Mouse (Mus musculus) right cerebral cortex, postnatal 4 days (tissue): ENCODE results near the gene Kcnmb1.
A peak's percentile ranks its signal among the peaks of the same experiment; 100 is the strongest.

Source experiments
- DNase-seq: peaks from one replicate; pipeline ENCODE4 v3.0.0-alpha.2; 2022

Gene Kcnmb1

DNA sequence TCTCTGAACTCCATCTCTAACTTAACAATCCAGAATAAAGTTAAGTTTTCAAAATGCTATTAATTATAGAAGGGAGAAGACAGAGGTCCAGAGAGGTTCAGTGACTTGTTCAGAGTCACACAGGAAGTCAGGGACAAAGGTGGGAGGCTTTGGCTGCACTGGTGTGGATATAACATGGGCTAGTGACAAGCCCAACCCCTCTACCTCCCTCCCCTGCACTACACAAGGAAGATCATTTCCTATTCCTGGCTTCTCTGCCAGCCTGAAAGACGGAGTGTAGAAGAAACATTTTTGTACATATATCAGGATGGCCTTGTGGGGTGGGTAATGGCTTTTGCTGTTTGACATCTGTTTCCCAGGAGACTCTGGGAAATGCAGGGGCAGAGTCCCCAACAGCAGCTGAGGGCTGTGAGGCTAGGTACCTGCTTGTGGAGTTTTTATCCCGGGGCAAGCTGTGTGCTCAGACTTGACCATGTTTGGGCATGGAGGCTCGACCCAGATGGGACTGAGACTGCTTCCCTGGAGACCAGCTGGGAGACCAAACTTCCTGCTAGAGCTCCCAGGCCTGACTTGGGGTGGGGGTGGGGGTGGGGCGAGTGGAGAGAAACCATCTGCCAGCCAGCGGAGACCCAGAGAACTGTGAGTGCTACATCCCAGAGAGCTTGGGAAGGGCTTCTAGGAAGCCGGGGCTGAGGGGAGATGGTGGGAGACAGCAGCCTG, at the start of gene Kcnmb1:
Gene Kcnmb1 (plus strand): TSS at position 326 of the 720 bp plus-strand sequence.
- no peak for DNase-seq

GRCm38 (mm10) chr11:33913061-33913460, 49.8 kb upstream of the Kcnmb1 start:
- no peak for DNase-seq

DNA sequence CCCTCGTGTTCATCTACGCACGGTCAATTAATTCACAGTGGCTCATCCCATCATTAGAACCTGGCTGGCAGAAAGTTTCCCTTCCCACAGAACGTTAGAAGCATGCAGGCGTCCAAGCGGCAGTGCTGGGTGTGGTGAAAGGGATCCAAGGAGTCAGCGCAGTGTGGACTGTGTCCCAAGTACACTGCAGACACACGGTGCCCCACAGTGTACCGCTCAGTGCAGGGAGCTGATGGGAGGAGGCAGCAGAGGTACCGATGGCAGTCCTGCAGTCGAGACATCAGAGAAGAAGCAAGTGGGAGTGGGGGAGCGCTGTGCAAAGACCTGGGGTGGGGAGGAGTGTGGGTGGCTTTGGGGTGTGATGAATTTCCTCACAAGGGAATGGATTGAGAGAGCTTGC, 48.6 kb upstream of the Kcnmb1 start:
- no peak for DNase-seq

GRCm38 (mm10) chr11:33917574-33917973, 45.2 kb upstream of the Kcnmb1 start:
- DNase-seq = peak; percentile 90

- no peak for DNase-seq
Observed at GRCm38 (mm10) chr11:33918424-33918823, 44.4 kb upstream of the Kcnmb1 start.

DNA sequence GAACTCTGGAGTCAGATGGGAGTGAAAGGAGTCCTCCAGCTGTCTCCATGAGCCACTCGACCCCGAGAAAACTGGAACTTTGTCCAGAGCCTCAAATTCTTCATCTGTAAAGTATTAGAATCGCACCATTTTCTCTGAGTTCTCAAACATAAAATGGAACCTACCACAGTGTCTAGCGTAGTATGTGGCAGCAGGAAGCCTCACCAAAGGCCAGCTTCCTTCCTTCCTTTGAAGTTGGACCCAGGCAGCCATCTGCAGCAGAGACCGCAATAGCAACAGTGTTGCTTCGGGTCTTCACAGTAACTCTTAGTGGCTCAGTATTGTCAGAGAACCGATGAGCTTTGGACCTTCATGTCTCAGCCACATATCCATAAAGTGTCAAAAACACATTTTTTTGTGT, 43.0 kb upstream of the Kcnmb1 start:
- no peak for DNase-seq

DNA sequence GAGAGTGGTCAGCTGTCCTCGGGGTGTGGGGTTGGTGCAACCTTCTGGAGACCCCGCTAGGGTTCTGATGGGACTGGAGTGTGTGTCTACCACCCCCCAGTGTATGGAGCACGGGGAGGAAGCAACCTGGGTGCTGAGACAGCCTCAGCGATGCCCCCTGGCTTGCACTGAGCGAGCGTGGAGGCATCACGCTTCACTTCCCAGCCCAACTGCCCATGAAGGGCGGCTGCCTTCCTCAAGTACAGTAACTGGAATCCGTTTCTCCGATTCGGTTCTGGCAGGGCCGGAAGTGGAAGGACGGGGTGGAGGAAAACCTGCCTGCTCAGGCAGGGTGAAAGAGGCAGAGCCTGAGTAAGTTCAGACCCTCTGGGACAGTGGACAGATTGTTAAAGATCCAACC, 41.4 kb upstream of the Kcnmb1 start:
- DNase-seq = no peak

- no peak for DNase-seq
Observed at GRCm38 (mm10) chr11:33923031-33923430, 39.8 kb upstream of the Kcnmb1 start.

GRCm38 (mm10) chr11:33925778-33926177, 37.0 kb upstream of the Kcnmb1 start:
- no peak for DNase-seq

GRCm38 (mm10) chr11:33926551-33926950, 36.3 kb upstream of the Kcnmb1 start:
- DNase-seq = no peak

DNA sequence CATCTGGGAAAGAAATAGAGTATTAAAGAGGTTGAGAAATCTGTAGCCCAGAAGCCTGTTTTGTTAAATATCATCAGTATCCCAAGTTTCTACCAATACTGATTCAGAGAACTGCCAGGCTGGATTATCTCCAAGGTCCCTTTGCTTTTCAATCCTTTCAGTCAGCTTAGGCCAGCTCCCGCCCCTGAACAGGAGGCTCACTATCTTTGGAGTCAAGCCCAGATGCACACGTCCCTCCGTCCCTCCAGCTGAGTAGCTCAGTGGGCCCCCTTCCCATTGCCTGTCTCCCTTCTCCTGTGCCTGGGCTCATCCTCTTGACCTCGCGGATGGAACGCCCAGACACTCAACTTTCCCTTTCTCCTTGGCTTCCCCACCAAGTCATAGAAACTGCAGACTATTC, 35.5 kb upstream of the Kcnmb1 start:
- no peak for DNase-seq

DNA sequence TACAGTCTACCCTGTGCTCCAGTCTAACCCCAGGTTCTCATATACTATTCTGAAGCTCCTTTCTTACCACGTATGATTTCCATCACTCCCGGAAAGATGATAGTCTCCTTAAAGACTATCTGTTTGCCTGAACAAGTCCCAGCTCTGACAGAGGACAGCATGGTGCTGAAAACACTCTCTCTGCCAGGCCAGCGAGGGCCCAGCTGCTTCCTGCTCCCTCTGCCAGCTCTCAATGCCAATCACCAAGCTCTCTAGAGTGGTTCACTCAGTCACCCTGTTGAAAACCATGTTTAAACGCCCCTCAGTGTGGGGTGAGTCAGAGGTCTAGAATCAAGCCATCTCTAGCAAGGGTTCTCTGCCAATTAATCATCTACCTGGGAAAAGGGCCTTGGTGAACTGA, 35.0 kb upstream of the Kcnmb1 start:
- no peak for DNase-seq

DNA sequence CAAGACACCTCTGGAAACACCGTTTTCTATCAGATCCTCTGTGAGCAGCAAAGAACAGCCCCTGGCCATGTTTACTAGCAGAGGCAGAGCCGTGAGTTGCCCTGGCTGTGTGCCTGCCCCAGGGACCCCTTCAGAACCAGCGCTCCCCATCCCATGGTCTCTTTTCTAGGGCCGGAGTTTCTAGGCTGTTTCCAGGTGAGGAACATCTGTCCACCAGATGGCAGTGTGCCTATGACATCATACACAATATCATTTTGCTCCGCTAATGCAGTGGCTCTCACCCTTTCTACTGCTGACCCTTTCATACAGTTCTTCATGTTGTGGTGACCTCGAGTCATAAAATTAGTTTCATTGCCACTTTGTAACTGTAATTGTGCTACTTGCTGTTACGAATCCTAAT, 34.2 kb upstream of the Kcnmb1 start:
- peak; percentile 46 for DNase-seq

- DNase-seq = no peak
Observed at GRCm38 (mm10) chr11:33929412-33929811, 33.4 kb upstream of the Kcnmb1 start.

DNA sequence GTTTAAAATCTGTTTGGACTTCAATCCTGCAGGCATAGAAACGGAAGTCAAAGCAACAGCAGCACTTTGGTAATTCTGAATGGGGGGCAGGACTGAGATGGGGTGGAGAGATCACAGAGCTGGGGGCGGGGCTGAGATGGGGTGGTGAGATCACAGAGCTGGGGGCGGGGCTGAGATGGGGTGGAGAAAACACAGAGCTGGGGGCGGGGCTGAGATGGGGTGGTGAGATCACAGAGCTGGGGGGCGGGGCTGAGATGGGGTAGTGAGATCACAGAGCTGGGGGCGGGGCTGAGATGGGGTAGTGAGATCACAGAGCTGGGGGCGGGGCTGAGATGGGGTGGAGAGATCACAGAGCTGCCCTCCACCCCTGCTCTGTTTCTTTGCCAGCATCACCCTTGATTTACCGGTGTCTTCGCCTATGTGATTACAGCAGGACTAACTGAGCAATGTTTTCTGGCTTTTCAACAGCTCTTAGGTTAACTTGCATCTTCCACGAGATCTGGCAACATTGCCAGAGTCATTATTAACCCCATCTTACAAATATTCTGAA, 30.9 kb upstream of the Kcnmb1 start:
- no peak for DNase-seq

GRCm38 (mm10) chr11:33932386-33933111, 30.3 kb upstream of the Kcnmb1 start:
- DNase-seq = no peak

- no peak for DNase-seq
Observed at GRCm38 (mm10) chr11:33934286-33934685, 28.5 kb upstream of the Kcnmb1 start.

- no peak for DNase-seq
Observed at GRCm38 (mm10) chr11:33937641-33938040, 25.2 kb upstream of the Kcnmb1 start.

- no peak for DNase-seq
Observed at GRCm38 (mm10) chr11:33938561-33939274, 24.1 kb upstream of the Kcnmb1 start.

GRCm38 (mm10) chr11:33939456-33940113, 23.2 kb upstream of the Kcnmb1 start:
- DNase-seq = no peak

DNA sequence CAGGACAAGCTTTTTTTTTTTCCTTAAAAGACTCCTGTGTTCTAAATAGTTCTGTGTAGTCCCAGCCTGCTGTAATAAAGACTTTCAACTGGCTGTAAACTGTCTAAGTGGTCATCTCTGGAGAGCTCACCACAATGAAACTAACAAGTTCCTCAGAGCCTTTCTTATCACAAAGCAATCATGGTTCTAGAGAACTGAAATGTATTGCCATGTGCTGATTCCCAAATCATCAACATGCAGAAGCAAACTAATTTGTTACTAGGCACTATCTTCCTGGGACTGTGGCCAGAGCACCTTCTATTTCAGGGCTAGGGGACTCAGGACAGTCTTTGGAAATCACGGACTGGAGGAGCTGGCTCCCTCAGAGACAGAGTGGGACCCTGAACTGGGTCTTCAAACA, 19.2 kb upstream of the Kcnmb1 start:
- DNase-seq = no peak

DNA sequence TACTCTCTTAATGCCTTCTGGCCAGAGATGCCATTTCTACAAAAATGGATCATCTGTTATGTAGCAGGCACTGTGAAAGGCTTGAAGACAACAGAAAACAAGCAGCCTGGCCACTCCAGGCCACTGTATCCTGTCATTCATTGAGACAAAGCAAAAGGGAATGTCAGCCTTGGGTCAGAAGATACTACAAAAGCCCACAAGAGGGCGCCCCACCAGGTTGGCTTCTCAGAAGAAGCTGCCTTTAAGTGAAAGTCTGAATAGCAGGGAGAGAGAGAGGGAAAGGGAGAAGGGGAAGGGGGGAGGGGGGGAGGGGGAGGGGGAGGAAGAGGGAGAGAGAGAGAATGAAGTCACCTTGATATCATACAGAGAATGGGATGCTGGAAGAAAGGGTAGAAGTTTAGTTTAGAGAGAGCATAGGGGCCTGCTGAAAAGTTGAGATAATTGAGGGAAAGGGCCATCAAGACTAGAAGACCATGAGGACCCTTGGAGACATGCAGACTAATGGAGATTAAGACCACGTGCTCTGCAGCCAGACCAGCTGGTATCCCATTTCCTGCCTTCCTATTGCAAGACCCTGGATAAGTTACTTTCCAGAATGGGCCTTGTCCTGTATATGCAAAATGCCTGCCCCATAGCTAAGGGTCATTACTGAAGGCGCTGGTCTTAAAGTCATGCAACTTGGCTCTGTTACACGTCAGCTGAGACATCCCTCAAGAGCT, 18.6 kb upstream of the Kcnmb1 start:
- peak; percentile 47 for DNase-seq
